Mouse (Mus musculus) ES-Bruce4 (cell line): ENCODE results near the gene Lpp.

ENCODE experiments used
- CTCF ChIP-seq: IDR thresholded peaks from one replicate; pipeline ENCODE4 v1.8.1; 2011; ENCODE audit warnings: low read depth, low read length
- EP300 ChIP-seq: IDR thresholded peaks from 2 replicates; pipeline ENCODE4 v1.6.1; 2011; ENCODE audit warnings: low read depth, low read length; ENCODE audit not compliant: insufficient read depth

GRCm38 (mm10) chr16:24347582-24348411 is 45.5 kb upstream of the Lpp start:
- TF ChIP-seq CTCF (no peak), EP300 (no peak)
